Mouse (Mus musculus) embryonic facial prominence, embryonic 11.5 days (tissue): ENCODE data around the gene Atg7. TPM values are rescaled to one million over a fixed set of nuclear protein-coding genes. Genes with fewer than 3 reads are reported as not detected.

Source experiments
- ATAC-seq: fragments of 200-750 bp; cut with Nextera tagmentation; replicated peaks from 2 replicates; pipeline ENCODE4 v1.8.0; 2017; ENCODE audit warnings: low read depth; ENCODE audit not compliant: insufficient number of reproducible peaks, low FRiP score, low TSS enrichment
- DNase-seq: peaks from one replicate; pipeline ENCODE4 v3.0.0-alpha.2; 2015; ENCODE audit warnings: low spot score
- H3K27ac ChIP-seq: fragments of 300-500 bp; sonication (generic); replicated peaks from 2 replicates; pipeline ENCODE4 v1.5.1; 2014; ENCODE audit warnings: mild to moderate bottlenecking, low read depth, low read length, control low read depth
- H3K27me3 ChIP-seq: fragments of 300-500 bp; sonication (generic); 2 replicates; pipeline ENCODE4 v1.6.1; 2014; ENCODE audit warnings: mild to moderate bottlenecking, low read length, moderate library complexity, mixed read lengths; ENCODE audit not compliant: control insufficient read depth, insufficient read depth
- H3K36me3 ChIP-seq: fragments of 300-500 bp; sonication (generic); replicated peaks from 2 replicates; pipeline ENCODE4 v1.6.1; 2014; ENCODE audit warnings: low read depth, mild to moderate bottlenecking, low read length, moderate library complexity, mixed read lengths; ENCODE audit not compliant: control insufficient read depth, insufficient read depth
- H3K4me1 ChIP-seq: fragments of 300-500 bp; sonication (generic); 2 replicates; pipeline ENCODE4 v1.6.1; 2014; ENCODE audit warnings: low read length, mixed read lengths; ENCODE audit not compliant: control insufficient read depth, insufficient read depth
- H3K4me2 ChIP-seq: fragments of 300-500 bp; sonication (generic); 2 replicates; pipeline ENCODE4 v1.6.1; 2014; ENCODE audit warnings: low read depth, mild to moderate bottlenecking, control low read depth, low read length, moderate library complexity
- H3K4me3 ChIP-seq: fragments of 300-500 bp; sonication (generic); 2 replicates; pipeline ENCODE4 v1.5.1; 2014; ENCODE audit warnings: low read depth, low read length, control low read depth
- H3K9ac ChIP-seq: fragments of 300-500 bp; sonication (generic); replicated peaks from 2 replicates; pipeline ENCODE4 v1.6.1; 2014; ENCODE audit warnings: mild to moderate bottlenecking, control low read depth, low read length
- H3K9me3 ChIP-seq: fragments of 300-500 bp; sonication (generic); replicated peaks from 2 replicates; pipeline ENCODE4 v1.6.1; 2016; ENCODE audit warnings: mild to moderate bottlenecking, low read length, inconsistent platforms, mixed read lengths; ENCODE audit not compliant: control insufficient read depth
- WGBS: fragments of 180-500 bp; shearing (Covaris S2); extraction: QIAGEN DNeasy Blood & Tissue Kit; methylation state at CpG from one replicate; pipeline ENCODE4 v1.1.7; 2014; 5-methylcytosine and 5-hydroxymethylcytosine counted together
- polyA plus RNA-seq: library from polyadenylated mRNA; unstranded; fragments of >200 nt; fragmentation: Nextera tagmentation; extraction: Ambion mirVana; gene quantifications from 2 replicates; pipeline ENCODE4 v1.2.1, GENCODE M21; 2014

The Atg7 gene
- polyA plus RNA-seq, 1 experiment from 2014 or later, result 14.6 TPM

- Histone ChIP-seq H3K36me3 (no peaks in the 10 kb centered on the region), H3K9ac (no peak overlapping the region), H3K27ac (no peak overlapping the region), H3K4me2 (no peak overlapping the region), H3K4me1 (no peaks in the 10 kb centered on the region), H3K27me3 (no peaks in the 10 kb centered on the region), H3K4me3 (no peak overlapping the region), H3K9me3 (no peaks in the 10 kb centered on the region; the same call in 1 of the 2 replicates)
- no peak for DNase-seq
- WGBS, result 71% methylated on average over 9 of the region's 9 CpGs
- no peak for ATAC-seq
These were observed 177.1 kb downstream of the Atg7 start for GRCm38 (mm10) chr6:114819971-114820481.

- Histone ChIP-seq H3K36me3 (no peaks in the 10 kb centered on the region), H3K9me3 (no peaks in the 10 kb centered on the region; the same call in 1 of the 2 replicates), H3K27ac (no peak overlapping the region), H3K4me1 (no peaks in the 10 kb centered on the region), H3K9ac (no peak overlapping the region), H3K4me2 (no peak overlapping the region), H3K27me3 (no peaks in the 10 kb centered on the region), H3K4me3 (no peak overlapping the region)
- 88% methylated on average over 7 of the region's 7 CpGs for WGBS
- no peak for ATAC-seq
- no peak for DNase-seq
These were observed 178.7 kb downstream of the Atg7 start for GRCm38 (mm10) chr6:114821646-114822045.

GRCm38 (mm10) chr6:114826889-114827288, 184.0 kb downstream of the Atg7 start:
- no peak overlapping the region for H3K9ac ChIP-seq
- H3K27ac ChIP-seq, result no peak overlapping the region
- no peaks in the 10 kb centered on the region for H3K36me3 ChIP-seq
- no peak for DNase-seq
- no peak overlapping the region for H3K4me3 ChIP-seq
- no peaks in the 10 kb centered on the region for H3K4me1 ChIP-seq
- 74% methylated on average over 2 of the region's 2 CpGs for WGBS
- ATAC-seq, result no peak
- no peaks in the 10 kb centered on the region; the same call in 1 of the 2 replicates for H3K9me3 ChIP-seq
- H3K4me2 ChIP-seq, result no peak overlapping the region
- no peaks in the 10 kb centered on the region for H3K27me3 ChIP-seq

DNA sequence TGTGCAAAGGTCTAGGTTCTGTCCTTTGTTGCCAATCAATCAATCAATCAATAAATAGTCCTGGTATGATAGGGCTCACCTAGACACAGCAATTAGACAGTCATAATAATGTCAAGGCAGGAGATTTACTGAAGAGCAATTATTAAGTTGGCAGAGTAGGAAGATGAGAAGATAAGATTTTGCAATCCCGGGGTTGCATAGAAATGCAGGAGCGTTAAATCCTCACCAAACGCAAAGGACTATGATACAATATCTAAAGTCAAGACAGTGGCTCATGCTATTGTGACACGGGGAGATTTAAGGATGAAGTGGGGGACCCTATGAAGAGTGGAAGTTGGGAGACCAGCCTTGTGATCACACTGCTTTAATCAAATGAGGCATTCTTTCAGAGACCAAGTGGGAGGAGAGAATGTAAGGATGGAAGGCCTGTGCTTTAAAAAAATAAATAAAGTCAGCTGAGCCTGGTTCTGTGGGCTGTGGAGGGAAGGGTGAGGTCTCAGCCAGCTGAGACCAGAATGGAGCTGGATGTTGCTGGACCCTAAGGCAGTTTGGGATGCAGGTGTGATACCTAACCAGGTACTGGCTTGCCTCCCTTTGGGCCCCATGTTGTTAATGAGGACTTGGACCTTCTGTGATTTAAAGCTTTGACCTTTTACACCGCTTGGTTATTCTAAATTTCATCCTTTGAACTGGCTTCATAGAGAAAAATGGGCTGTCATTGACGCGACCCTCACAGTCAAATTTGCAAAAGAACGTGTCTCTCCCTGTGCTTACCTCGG, 187.0 kb downstream of the Atg7 start:
- no peaks in the 10 kb centered on the region for H3K9me3 ChIP-seq
- H3K9ac ChIP-seq, result no peak overlapping the region
- no peak overlapping the region for H3K27ac ChIP-seq
- H3K4me2 ChIP-seq, result no peak overlapping the region
- no peak for DNase-seq
- H3K27me3 ChIP-seq, result no peaks in the 10 kb centered on the region
- no peaks in the 10 kb centered on the region for H3K36me3 ChIP-seq
- no peak for ATAC-seq
- 88% methylated on average over 9 of the region's 9 CpGs for WGBS
- H3K4me3 ChIP-seq, result no peak overlapping the region
- H3K4me1 ChIP-seq, result no peaks in the 10 kb centered on the region; the same call in 1 of the 2 replicates

GRCm38 (mm10) chr6:114831807-114832206, 188.9 kb downstream of the Atg7 start:
- Histone ChIP-seq H3K27me3 (no peaks in the 10 kb centered on the region), H3K9me3 (no peaks in the 10 kb centered on the region), H3K27ac (no peak overlapping the region), H3K4me1 (no peaks in the 10 kb centered on the region; the same call in 1 of the 2 replicates), H3K9ac (no peak overlapping the region), H3K4me2 (no peak overlapping the region), H3K36me3 (no peaks in the 10 kb centered on the region), H3K4me3 (no peak overlapping the region)
- WGBS, result 90% methylated on average over 3 of the region's 3 CpGs
- ATAC-seq, result no peak; the same call in 1 of the 2 replicates
- DNase-seq, result no peak

DNA sequence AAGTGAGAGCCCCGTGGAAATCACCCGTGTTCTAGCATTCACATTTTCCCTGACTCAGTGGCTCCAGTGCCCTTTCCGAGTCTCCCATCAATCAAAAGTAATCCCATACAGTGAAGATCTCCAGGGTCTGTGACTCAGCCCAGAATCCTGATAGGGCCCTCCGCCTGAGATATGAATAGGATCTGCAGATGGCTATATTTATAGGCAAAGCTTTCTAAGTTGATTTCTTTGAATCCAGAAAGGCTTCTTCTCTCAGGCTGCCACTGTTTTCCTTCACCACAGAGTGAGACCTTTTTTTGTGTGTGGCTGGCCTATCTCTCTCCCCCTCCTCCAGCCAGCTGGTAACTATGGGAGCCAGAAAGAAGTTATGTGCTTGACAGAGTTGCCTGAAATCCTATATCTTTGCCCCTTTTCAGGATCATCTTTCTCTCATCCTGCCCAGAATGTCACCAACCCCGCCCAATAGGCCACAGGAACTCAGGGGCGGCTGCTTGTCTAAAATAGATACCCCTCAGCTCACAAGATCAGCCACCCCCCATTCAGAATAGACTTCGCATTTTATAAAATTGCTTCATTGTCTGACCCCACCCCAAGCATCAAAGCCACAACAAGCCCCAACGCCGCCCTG, 190.3 kb downstream of the Atg7 start:
- no peak for ATAC-seq
- 64% methylated on average over 9 of the region's 9 CpGs for WGBS
- no peak overlapping the region for H3K9ac ChIP-seq
- H3K4me1 ChIP-seq, result no peaks in the 10 kb centered on the region; the same call in 1 of the 2 replicates
- H3K27ac ChIP-seq, result no peak overlapping the region
- no peaks in the 10 kb centered on the region for H3K27me3 ChIP-seq
- no peak overlapping the region for H3K4me3 ChIP-seq
- DNase-seq, result no peak
- H3K9me3 ChIP-seq, result no peaks in the 10 kb centered on the region
- no peaks in the 10 kb centered on the region for H3K36me3 ChIP-seq
- H3K4me2 ChIP-seq, result no peak overlapping the region

GRCm38 (mm10) chr6:114833791-114834346, 191.0 kb downstream of the Atg7 start:
- Histone ChIP-seq H3K9ac (no peak overlapping the region), H3K36me3 (no peaks in the 10 kb centered on the region), H3K27ac (no peak overlapping the region), H3K4me1 (no peaks in the 10 kb centered on the region; the same call in 1 of the 2 replicates), H3K4me2 (no peak overlapping the region), H3K4me3 (no peak overlapping the region), H3K27me3 (no peaks in the 10 kb centered on the region), H3K9me3 (no peaks in the 10 kb centered on the region)
- ATAC-seq (no peak), DNase-seq (no peak)
- 64% methylated on average over 4 of the region's 4 CpGs for WGBS

GRCm38 (mm10) chr6:114835344-114835743, 192.4 kb downstream of the Atg7 start:
- no peak overlapping the region for H3K4me2 ChIP-seq

More at GRCm38 (mm10) chr6:114835344-114835743, 192.4 kb downstream of the Atg7 start:
- 86% methylated on average over 7 of the region's 7 CpGs for WGBS
- no peak for DNase-seq
- Histone ChIP-seq H3K4me1 (no peaks in the 10 kb centered on the region; the same call in 1 of the 2 replicates), H3K27ac (no peak overlapping the region), H3K9me3 (no peaks in the 10 kb centered on the region), H3K27me3 (no peaks in the 10 kb centered on the region), H3K9ac (no peak overlapping the region), H3K4me3 (no peak overlapping the region), H3K36me3 (no peaks in the 10 kb centered on the region)
- no peak for ATAC-seq
